Mouse (Mus musculus): ENCODE results near the gene S1pr3. TPM values are rescaled to one million over a fixed set of nuclear protein-coding genes. Genes with fewer than 3 reads are reported as not detected.

S1pr3 gene
- 71.8 and 78.6 TPM in 2 replicates for polyA plus RNA-seq (2014; fragmentation: Nextera tagmentation; extraction: Ambion mirVana)

GRCm38 (mm10) chr13:51408519-51409001 lies at the start of gene S1pr3:
Gene S1pr3 (plus strand): TSS chr13:51408639.
- ATAC-seq (replicated peaks; ENCODE audit: low FRiP score, low TSS enrichment, low read depth): peak; percentile 89
- DNase-seq (ENCODE audit: low spot score): peak; percentile 86
- Histone ChIP-seq H3K4me2 (ENCODE audit: low read length) (peak within 1 kb of the TSS; percentile 61), H3K36me3 (ENCODE audit: control insufficient read depth, insufficient read depth, low read length) (no peaks in the 10 kb centered on the region), H3K27me3 (replicated peaks; ENCODE audit: control insufficient read depth, insufficient read depth, low read length) (no peaks in the 10 kb centered on the region), H3K9me3 (ENCODE audit: control insufficient read depth, low read length) (no peaks in the 10 kb centered on the region), H3K4me1 (replicated peaks; ENCODE audit: control insufficient read depth, insufficient read depth, low read length) (peaks cover 17% of the 10 kb centered on the region; the same call in 1 of the 2 replicates), H3K27ac (ENCODE audit: low read depth) (peak within 1 kb of the TSS; percentile 69), H3K4me3 (ENCODE audit: low read depth, low read length) (peak within 1 kb of the TSS; percentile 68), H3K9ac (ENCODE audit: low read length) (peak within 1 kb of the TSS; percentile 80)
- WGBS: under 1% methylated on average over 33 of the region's 33 CpGs

GRCm38 (mm10) chr13:51360441-51360962 lies 47.9 kb upstream of the S1pr3 start:
- Histone ChIP-seq H3K4me3 (ENCODE audit: low read depth, low read length) (no peak overlapping the region), H3K9ac (ENCODE audit: low read length) (no peak overlapping the region), H3K27ac (ENCODE audit: low read depth) (no peak overlapping the region), H3K4me2 (ENCODE audit: low read length) (no peak overlapping the region), H3K27me3 (replicated peaks; ENCODE audit: control insufficient read depth, insufficient read depth, low read length) (no peaks in the 10 kb centered on the region), H3K9me3 (ENCODE audit: control insufficient read depth, low read length) (no peaks in the 10 kb centered on the region), H3K36me3 (ENCODE audit: control insufficient read depth, insufficient read depth, low read length) (no peaks in the 10 kb centered on the region), H3K4me1 (replicated peaks; ENCODE audit: control insufficient read depth, insufficient read depth, low read length) (no peaks in the 10 kb centered on the region)
- 63% methylated on average over 8 of the region's 8 CpGs for WGBS
- ATAC-seq (replicated peaks; ENCODE audit: low FRiP score, low TSS enrichment, low read depth) (no peak), DNase-seq (ENCODE audit: low spot score) (no peak)

- Histone ChIP-seq H3K4me2 (ENCODE audit: low read length) (no peak overlapping the region), H3K9me3 (ENCODE audit: control insufficient read depth, low read length) (no peaks in the 10 kb centered on the region), H3K9ac (ENCODE audit: low read length) (no peak overlapping the region), H3K4me1 (replicated peaks; ENCODE audit: control insufficient read depth, insufficient read depth, low read length) (no peaks in the 10 kb centered on the region), H3K36me3 (ENCODE audit: control insufficient read depth, insufficient read depth, low read length) (no peaks in the 10 kb centered on the region), H3K27me3 (replicated peaks; ENCODE audit: control insufficient read depth, insufficient read depth, low read length) (no peaks in the 10 kb centered on the region), H3K27ac (ENCODE audit: low read depth) (no peak overlapping the region), H3K4me3 (ENCODE audit: low read depth, low read length) (no peak overlapping the region)
- 66% methylated on average over 7 of the region's 7 CpGs for WGBS
- DNase-seq (ENCODE audit: low spot score) (no peak), ATAC-seq (replicated peaks; ENCODE audit: low FRiP score, low TSS enrichment, low read depth) (no peak)
These were observed 45.0 kb upstream of the S1pr3 start for GRCm38 (mm10) chr13:51363390-51363789.

GRCm38 (mm10) chr13:51363985-51364384 lies 44.5 kb upstream of the S1pr3 start:
- ATAC-seq (replicated peaks; ENCODE audit: low FRiP score, low TSS enrichment, low read depth): no peak
- H3K27ac ChIP-seq (ENCODE audit: low read depth): no peak overlapping the region
- no peaks in the 10 kb centered on the region for H3K9me3 ChIP-seq (ENCODE audit: control insufficient read depth, low read length)
- H3K4me3 ChIP-seq (ENCODE audit: low read depth, low read length): no peak overlapping the region
- WGBS: 68% methylated on average over 5 of the region's 5 CpGs
- DNase-seq (ENCODE audit: low spot score): no peak
- H3K9ac ChIP-seq (ENCODE audit: low read length): no peak overlapping the region
- no peaks in the 10 kb centered on the region for H3K36me3 ChIP-seq (ENCODE audit: control insufficient read depth, insufficient read depth, low read length)
- H3K4me2 ChIP-seq (ENCODE audit: low read length): no peak overlapping the region
- H3K4me1 ChIP-seq (replicated peaks; ENCODE audit: control insufficient read depth, insufficient read depth, low read length): no peaks in the 10 kb centered on the region
- no peaks in the 10 kb centered on the region for H3K27me3 ChIP-seq (replicated peaks; ENCODE audit: control insufficient read depth, insufficient read depth, low read length)

GRCm38 (mm10) chr13:51365191-51365590 lies 43.2 kb upstream of the S1pr3 start:
- Histone ChIP-seq H3K36me3 (ENCODE audit: control insufficient read depth, insufficient read depth, low read length) (no peaks in the 10 kb centered on the region), H3K27ac (ENCODE audit: low read depth) (no peak overlapping the region), H3K9ac (ENCODE audit: low read length) (no peak overlapping the region), H3K27me3 (replicated peaks; ENCODE audit: control insufficient read depth, insufficient read depth, low read length) (no peaks in the 10 kb centered on the region), H3K4me2 (ENCODE audit: low read length) (no peak overlapping the region), H3K4me3 (ENCODE audit: low read depth, low read length) (no peak overlapping the region), H3K4me1 (replicated peaks; ENCODE audit: control insufficient read depth, insufficient read depth, low read length) (no peaks in the 10 kb centered on the region), H3K9me3 (ENCODE audit: control insufficient read depth, low read length) (no peaks in the 10 kb centered on the region)
- 86% methylated on average over 6 of the region's 6 CpGs for WGBS
- no peak for ATAC-seq (replicated peaks; ENCODE audit: low FRiP score, low TSS enrichment, low read depth)
- no peak for DNase-seq (ENCODE audit: low spot score)

- H3K27me3 ChIP-seq (replicated peaks; ENCODE audit: control insufficient read depth, insufficient read depth, low read length): no peaks in the 10 kb centered on the region
- no peak overlapping the region for H3K4me2 ChIP-seq (ENCODE audit: low read length)
- no peak for ATAC-seq (replicated peaks; ENCODE audit: low FRiP score, low TSS enrichment, low read depth)
- H3K36me3 ChIP-seq (ENCODE audit: control insufficient read depth, insufficient read depth, low read length): no peaks in the 10 kb centered on the region
- DNase-seq (ENCODE audit: low spot score): no peak
- no peak overlapping the region for H3K27ac ChIP-seq (ENCODE audit: low read depth)
- H3K4me3 ChIP-seq (ENCODE audit: low read depth, low read length): no peak overlapping the region
- WGBS: 74% methylated on average over 2 of the region's 2 CpGs
- H3K9ac ChIP-seq (ENCODE audit: low read length): no peak overlapping the region
- H3K4me1 ChIP-seq (replicated peaks; ENCODE audit: control insufficient read depth, insufficient read depth, low read length): no peaks in the 10 kb centered on the region
- no peaks in the 10 kb centered on the region for H3K9me3 ChIP-seq (ENCODE audit: control insufficient read depth, low read length)
These were observed 40.1 kb upstream of the S1pr3 start for GRCm38 (mm10) chr13:51368346-51368745.

- H3K36me3 ChIP-seq (ENCODE audit: control insufficient read depth, insufficient read depth, low read length): no peaks in the 10 kb centered on the region
- ATAC-seq (replicated peaks; ENCODE audit: low FRiP score, low TSS enrichment, low read depth) (no peak), DNase-seq (ENCODE audit: low spot score) (no peak)
- no peak overlapping the region for H3K4me3 ChIP-seq (ENCODE audit: low read depth, low read length)
- no peaks in the 10 kb centered on the region for H3K4me1 ChIP-seq (replicated peaks; ENCODE audit: control insufficient read depth, insufficient read depth, low read length)
- H3K9me3 ChIP-seq (ENCODE audit: control insufficient read depth, low read length): no peaks in the 10 kb centered on the region
- 85% methylated on average over 3 of the region's 3 CpGs for WGBS
- no peaks in the 10 kb centered on the region for H3K27me3 ChIP-seq (replicated peaks; ENCODE audit: control insufficient read depth, insufficient read depth, low read length)
- H3K27ac ChIP-seq (ENCODE audit: low read depth): no peak overlapping the region
- H3K4me2 ChIP-seq (ENCODE audit: low read length): no peak overlapping the region
- H3K9ac ChIP-seq (ENCODE audit: low read length): no peak overlapping the region
These were observed 39.1 kb upstream of the S1pr3 start for GRCm38 (mm10) chr13:51369354-51369753.

GRCm38 (mm10) chr13:51373086-51373485 lies 35.4 kb upstream of the S1pr3 start:
- ATAC-seq (replicated peaks; ENCODE audit: low FRiP score, low TSS enrichment, low read depth) (no peak), DNase-seq (ENCODE audit: low spot score) (no peak)
- Histone ChIP-seq H3K27me3 (replicated peaks; ENCODE audit: control insufficient read depth, insufficient read depth, low read length) (no peaks in the 10 kb centered on the region), H3K27ac (ENCODE audit: low read depth) (no peak overlapping the region), H3K36me3 (ENCODE audit: control insufficient read depth, insufficient read depth, low read length) (no peaks in the 10 kb centered on the region), H3K4me1 (replicated peaks; ENCODE audit: control insufficient read depth, insufficient read depth, low read length) (peaks cover under 1% of the 10 kb centered on the region; the same call in 1 of the 2 replicates), H3K4me3 (ENCODE audit: low read depth, low read length) (no peak overlapping the region), H3K9me3 (ENCODE audit: control insufficient read depth, low read length) (no peaks in the 10 kb centered on the region), H3K9ac (ENCODE audit: low read length) (no peak overlapping the region), H3K4me2 (ENCODE audit: low read length) (no peak overlapping the region)

Measured in intestine, embryonic 14.5 days (tissue).